Mouse (Mus musculus): ENCODE measurements around the gene Hoxd13. TPM values are rescaled to one million over a fixed set of nuclear protein-coding genes. Genes with fewer than 3 reads are reported as not detected.

Hoxd13 gene
- total RNA-seq, 2 experiments from 2014 or later = not detected

GRCm38 (mm10) chr2:74688795-74689573, 20.9 kb downstream of the Hoxd13 start:
- DNase-seq (ENCODE audit: low spot score in 2 of 2) = no peak
- intact Hi-C loops (cut with DNase I) = no loop called here

- intact Hi-C loops (cut with DNase I) = no loop called here
- no peak for DNase-seq (ENCODE audit: low spot score in 2 of 2)
Measured at GRCm38 (mm10) chr2:74689574-74690337, 21.6 kb downstream of the Hoxd13 start.

- intact Hi-C loops (cut with DNase I) = no loop called here
Measured at GRCm38 (mm10) chr2:74690338-74690716, 22.2 kb downstream of the Hoxd13 start.

GRCm38 (mm10) chr2:74691022-74691951, 23.2 kb downstream of the Hoxd13 start, which contains the start of gene Hoxd10:
TSS of gene Hoxd10 (plus strand) at chr2:74691924.
- no peak for DNase-seq (ENCODE audit: low spot score in 2 of 2)
- intact Hi-C loops (cut with DNase I) = no loop called here

More at GRCm38 (mm10) chr2:74690338-74690716, 22.2 kb downstream of the Hoxd13 start:
- DNase-seq (ENCODE audit: low spot score in 2 of 2) = no peak

- no peak for DNase-seq (ENCODE audit: low spot score in 2 of 2)
- intact Hi-C loops (cut with DNase I) = no loop called here
Measured at GRCm38 (mm10) chr2:74691995-74692807, 24.1 kb downstream of the Hoxd13 start.

GRCm38 (mm10) chr2:74692808-74693431, 24.8 kb downstream of the Hoxd13 start:
- no peak for DNase-seq (ENCODE audit: low spot score in 2 of 2)
- intact Hi-C loops (cut with DNase I) = no loop called here

GRCm38 (mm10) chr2:74693432-74693827, 25.3 kb downstream of the Hoxd13 start:
- DNase-seq (ENCODE audit: low spot score in 2 of 2) = no peak
- intact Hi-C loops (cut with DNase I) = no loop called here

- intact Hi-C loops (cut with DNase I) = no loop called here
- DNase-seq (ENCODE audit: low spot score in 2 of 2) = no peak
Measured at GRCm38 (mm10) chr2:74694066-74694465, 26.0 kb downstream of the Hoxd13 start.

- intact Hi-C loops (cut with DNase I) = loop anchor here (5.0 kb wide), 1 partner anchor 38 kb away; the partner anchor contains the start of gene Evx2
Measured at GRCm38 (mm10) chr2:74695383-74695782, 27.3 kb downstream of the Hoxd13 start.

GRCm38 (mm10) chr2:74695813-74696430, 27.8 kb downstream of the Hoxd13 start:
- no peak for DNase-seq (ENCODE audit: low spot score in 2 of 2)
- intact Hi-C loops (cut with DNase I) = loop anchor here (5.0 kb wide), 1 partner anchor 39 kb away; the partner anchor contains the start of gene Evx2

More at GRCm38 (mm10) chr2:74695383-74695782, 27.3 kb downstream of the Hoxd13 start:
- DNase-seq (ENCODE audit: low spot score in 2 of 2) = no peak

GRCm38 (mm10) chr2:74696442-74697335, 28.6 kb downstream of the Hoxd13 start:
- intact Hi-C loops (cut with DNase I) = loop anchor here (5.0 kb wide), 1 partner anchor 39 kb away; the partner anchor contains the start of gene Evx2
- no peak for DNase-seq (ENCODE audit: low spot score in 2 of 2)

GRCm38 (mm10) chr2:74697567-74698121, 29.5 kb downstream of the Hoxd13 start, which contains the start of gene Hoxd9:
TSS of gene Hoxd9 (plus strand) at chr2:74697727.
- DNase-seq (ENCODE audit: low spot score in 2 of 2) = no peak
- intact Hi-C loops (cut with DNase I) = loop anchor here (5.0 kb wide), 1 partner anchor 40 kb away; the partner anchor contains the start of gene Evx2

- intact Hi-C loops (cut with DNase I) = loop anchor here (5.0 kb wide), 1 partner anchor 41 kb away; the partner anchor contains the start of gene Evx2
- no peak for DNase-seq (ENCODE audit: low spot score in 2 of 2)
Measured at GRCm38 (mm10) chr2:74698201-74699052, 30.3 kb downstream of the Hoxd13 start.

- intact Hi-C loops (cut with DNase I) = loop anchor here (5.0 kb wide), 1 partner anchor 42 kb away; the partner anchor contains the start of gene Evx2
- DNase-seq (ENCODE audit: low spot score in 2 of 2) = no peak
Measured at GRCm38 (mm10) chr2:74699053-74699430, 30.9 kb downstream of the Hoxd13 start.

All from left cerebral cortex, postnatal 14 days (tissue).